Mouse (Mus musculus) neural tube, embryonic 15.5 days (tissue): ENCODE measurements around the gene Zbtb49. TPM values are rescaled to one million over a fixed set of nuclear protein-coding genes. Genes with fewer than 3 reads are reported as not detected.

Experiments
- ATAC-seq: fragments of 200-750 bp; cut with Nextera tagmentation; 2 replicates; pipeline ENCODE4 v1.8.0; 2017; ENCODE audit warnings: mild to moderate bottlenecking, moderate TSS enrichment, moderate library complexity; ENCODE audit not compliant: low FRiP score
- H3K27ac ChIP-seq: fragments of 300-500 bp; sonication (generic); replicated peaks from 2 replicates; pipeline ENCODE4 v1.5.1; 2015; ENCODE audit warnings: mild to moderate bottlenecking, inconsistent platforms
- H3K27me3 ChIP-seq: fragments of 300-500 bp; sonication (generic); replicated peaks from 2 replicates; pipeline ENCODE4 v1.6.1; 2015; ENCODE audit warnings: inconsistent platforms
- H3K36me3 ChIP-seq: fragments of 300-500 bp; sonication (generic); 2 replicates; pipeline ENCODE4 v1.6.1; 2015; ENCODE audit warnings: inconsistent platforms
- H3K4me1 ChIP-seq: fragments of 300-500 bp; sonication (generic); 2 replicates; pipeline ENCODE4 v1.6.1; 2015; ENCODE audit warnings: inconsistent platforms
- H3K4me2 ChIP-seq: fragments of 300-500 bp; sonication (generic); 2 replicates; pipeline ENCODE4 v1.6.1; 2015; ENCODE audit warnings: inconsistent platforms, mild to moderate bottlenecking, moderate library complexity
- H3K4me3 ChIP-seq: fragments of 300-500 bp; sonication (generic); replicated peaks from 2 replicates; pipeline ENCODE4 v1.5.1; 2015; ENCODE audit warnings: mild to moderate bottlenecking, inconsistent platforms
- H3K9ac ChIP-seq: fragments of 300-500 bp; sonication (generic); replicated peaks from 2 replicates; pipeline ENCODE4 v1.6.1; 2015; ENCODE audit warnings: mild to moderate bottlenecking, inconsistent platforms
- H3K9me3 ChIP-seq: fragments of 300-500 bp; sonication (generic); replicated peaks from 2 replicates; pipeline ENCODE4 v1.6.1; 2016; ENCODE audit warnings: inconsistent platforms
- WGBS: fragments of 180-500 bp; shearing (Covaris S2); methylation state at CpG from one replicate; pipeline ENCODE4 v1.1.7; 2015; ENCODE audit warnings: mixed read lengths; 5-methylcytosine and 5-hydroxymethylcytosine counted together
- polyA plus RNA-seq: library from polyadenylated mRNA; unstranded; fragments of >200 nt; fragmentation: Nextera tagmentation; extraction: Ambion mirVana; gene quantifications from 2 replicates; pipeline ENCODE4 v1.2.1, GENCODE M21; 2015

Zbtb49 gene
- polyA plus RNA-seq, 1 experiment from 2014 or later, result 16.2 TPM

DNA sequence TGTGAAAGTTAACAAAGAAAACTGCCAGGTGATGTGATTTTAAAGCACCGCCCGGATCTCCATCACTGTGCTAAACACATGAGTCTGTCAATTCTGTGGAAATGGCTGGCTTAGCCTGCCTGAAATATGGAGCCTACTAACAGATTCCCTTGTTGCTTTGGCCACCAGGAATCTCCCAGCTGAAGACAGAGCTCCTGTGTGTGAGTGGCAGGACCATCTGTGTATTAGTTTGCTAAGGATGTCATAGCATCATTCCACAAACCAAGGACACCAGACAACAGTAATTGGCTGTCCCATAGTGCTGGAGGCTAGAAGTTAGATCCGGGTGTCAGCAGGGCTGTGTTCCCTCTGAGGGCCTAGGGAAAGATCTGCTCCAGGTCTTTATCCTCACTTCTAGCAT, 29.4 kb downstream of the Zbtb49 start:
- Histone ChIP-seq H3K9me3 (no peaks in the 10 kb centered on the region), H3K9ac (no peak overlapping the region), H3K4me1 (no peaks in the 10 kb centered on the region), H3K27ac (no peak overlapping the region), H3K4me3 (no peak overlapping the region), H3K36me3 (no peaks in the 10 kb centered on the region), H3K4me2 (no peak overlapping the region), H3K27me3 (no peaks in the 10 kb centered on the region)
- ATAC-seq, result no peak
- WGBS, result 93% methylated on average over 3 of the region's 3 CpGs

GRCm38 (mm10) chr5:38187006-38187405, 33.3 kb downstream of the Zbtb49 start:
- ATAC-seq, result no peak
- Histone ChIP-seq H3K9me3 (no peaks in the 10 kb centered on the region), H3K27me3 (no peaks in the 10 kb centered on the region), H3K9ac (no peak overlapping the region), H3K4me1 (no peaks in the 10 kb centered on the region), H3K27ac (no peak overlapping the region), H3K4me2 (no peak overlapping the region), H3K4me3 (no peak overlapping the region), H3K36me3 (no peaks in the 10 kb centered on the region)
- 91% methylated on average over 2 of the region's 2 CpGs for WGBS

DNA sequence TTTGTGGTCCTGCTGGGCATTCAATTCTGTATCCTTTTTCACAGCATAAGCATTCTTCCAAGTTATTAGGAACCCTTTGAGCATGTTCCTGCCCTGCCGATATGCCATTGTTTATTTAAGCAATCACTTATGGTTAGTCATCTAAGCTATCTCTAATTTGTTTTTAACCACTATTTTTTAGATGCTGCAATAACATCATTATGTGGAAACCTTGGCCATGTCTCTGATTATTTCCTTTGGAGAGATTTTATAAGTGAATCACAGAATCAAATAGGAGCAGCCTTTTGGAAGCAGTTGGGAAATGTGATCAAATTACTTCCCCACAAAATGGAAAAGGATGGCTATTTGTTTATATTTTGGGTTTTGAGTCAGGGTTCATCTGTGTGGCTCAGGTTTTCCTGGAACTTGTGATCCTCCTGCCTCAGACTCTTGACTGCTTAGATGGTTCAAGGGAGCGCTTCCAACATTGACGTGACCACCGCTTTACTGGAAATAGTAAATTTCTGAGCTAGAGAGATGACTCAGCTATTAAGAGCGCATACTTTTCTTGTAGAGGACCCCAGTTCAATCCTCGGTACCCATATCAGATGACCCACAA, 35.5 kb downstream of the Zbtb49 start:
- Histone ChIP-seq H3K36me3 (no peaks in the 10 kb centered on the region), H3K4me3 (no peak overlapping the region), H3K9ac (no peak overlapping the region), H3K4me2 (no peak overlapping the region), H3K27me3 (no peaks in the 10 kb centered on the region), H3K4me1 (no peaks in the 10 kb centered on the region), H3K27ac (no peak overlapping the region), H3K9me3 (no peaks in the 10 kb centered on the region)
- WGBS, result 88% methylated on average over 6 of the region's 6 CpGs
- no peak for ATAC-seq

DNA sequence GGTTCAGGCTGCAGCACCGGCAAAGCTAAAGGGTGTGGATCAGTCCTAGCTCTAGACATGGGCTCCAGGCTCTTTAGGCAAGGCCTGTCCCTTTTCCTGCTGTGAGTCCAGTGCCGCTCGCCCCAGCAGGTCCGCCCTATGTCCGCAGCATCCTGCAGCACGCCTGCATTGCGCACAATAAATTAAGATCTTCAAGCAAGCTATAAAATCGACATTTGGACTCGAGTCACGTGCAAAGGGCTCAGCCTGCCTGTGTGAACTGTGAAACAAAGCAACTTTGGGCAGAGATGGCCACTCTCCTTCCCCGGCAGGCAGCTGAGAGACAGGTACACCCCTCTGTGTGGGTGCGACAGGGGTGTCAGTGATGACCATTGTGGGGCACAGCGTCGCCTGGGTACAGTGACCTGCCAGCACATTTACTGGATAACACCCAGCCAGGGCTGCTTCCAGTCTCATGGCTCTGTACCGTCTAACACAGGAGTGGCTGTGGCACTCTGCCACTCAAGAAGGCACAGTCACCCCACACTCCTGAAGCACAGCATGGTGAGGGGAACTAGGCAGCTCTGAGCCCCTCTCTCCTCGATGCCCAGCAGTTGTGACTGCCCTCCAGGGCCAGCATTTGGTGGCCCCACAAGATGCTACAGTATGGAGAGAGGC, 45.9 kb downstream of the Zbtb49 start:
- Histone ChIP-seq H3K36me3 (no peaks in the 10 kb centered on the region), H3K27ac (no peak overlapping the region), H3K9ac (no peak overlapping the region), H3K4me3 (no peak overlapping the region), H3K9me3 (no peaks in the 10 kb centered on the region), H3K27me3 (no peaks in the 10 kb centered on the region), H3K4me2 (no peak overlapping the region), H3K4me1 (no peaks in the 10 kb centered on the region; the same call in 1 of the 2 replicates)
- peak; percentile 65; the same call in 1 of the 2 replicates for ATAC-seq
- 60% methylated on average over 16 of the region's 16 CpGs for WGBS

DNA sequence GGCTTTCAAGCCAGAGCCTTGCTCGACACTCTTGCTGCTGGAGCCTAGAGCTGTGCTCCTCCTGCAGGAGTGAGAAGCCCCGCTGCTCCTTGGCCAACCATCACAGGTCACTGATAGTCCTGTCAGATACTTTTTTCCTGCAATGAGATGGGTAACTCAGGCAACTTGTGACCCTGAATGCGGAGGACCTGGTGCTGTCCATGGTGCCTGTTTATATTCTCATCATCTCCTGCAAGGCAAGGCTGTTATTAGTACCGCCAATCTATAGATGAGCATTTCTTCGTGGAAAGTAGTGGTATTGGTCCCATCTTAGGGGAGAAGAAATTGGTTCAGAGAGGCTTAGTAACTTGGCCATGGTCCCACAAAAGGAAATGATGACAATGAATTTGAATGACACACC, 46.5 kb downstream of the Zbtb49 start:
- Histone ChIP-seq H3K4me2 (no peak overlapping the region), H3K27me3 (no peaks in the 10 kb centered on the region), H3K27ac (no peak overlapping the region), H3K36me3 (no peaks in the 10 kb centered on the region), H3K4me1 (no peaks in the 10 kb centered on the region; the same call in 1 of the 2 replicates), H3K9me3 (no peaks in the 10 kb centered on the region), H3K9ac (no peak overlapping the region), H3K4me3 (no peak overlapping the region)
- ATAC-seq, result no peak
- WGBS, result 51% methylated on average over 5 of the region's 5 CpGs

GRCm38 (mm10) chr5:38168497-38168896, 51.8 kb downstream of the Zbtb49 start:
- 0 out of 2 replicates have a peak, but pooled peaks have one; percentile 22 for ATAC-seq
- H3K4me1 ChIP-seq, result no peaks in the 10 kb centered on the region
- H3K36me3 ChIP-seq, result no peaks in the 10 kb centered on the region
- no peak overlapping the region for H3K9ac ChIP-seq
- H3K27ac ChIP-seq, result peak overlapping the region; percentile 28; the same call in 1 of the 2 replicates
- H3K27me3 ChIP-seq, result no peaks in the 10 kb centered on the region
- 60% methylated on average over 11 of the region's 11 CpGs for WGBS
- no peak overlapping the region for H3K4me3 ChIP-seq
- no peaks in the 10 kb centered on the region for H3K9me3 ChIP-seq
- H3K4me2 ChIP-seq, result no peak overlapping the region

- Histone ChIP-seq H3K27ac (peak within 1 kb of the TSS; percentile 98), H3K9me3 (no peaks in the 10 kb centered on the region), H3K4me3 (peak within 1 kb of the TSS; percentile 86), H3K27me3 (0 out of 2 replicates have a peak, but pooled peaks cover 4% of the 10 kb centered on the region), H3K4me2 (peak within 1 kb of the TSS; percentile 80), H3K36me3 (peaks cover 22% of the 10 kb centered on the region), H3K9ac (peak within 1 kb of the TSS; percentile 97), H3K4me1 (peaks cover 42% of the 10 kb centered on the region)
- peak; percentile 46 for ATAC-seq
- WGBS, result 5% methylated on average over 35 of the region's 35 CpGs
Observed at GRCm38 (mm10) chr5:38159634-38160413, 60.4 kb downstream of the Zbtb49 start, which contains the start of gene Nsg1. Nsg1 (minus strand) TSS chr5:38159907.

GRCm38 (mm10) chr5:38158947-38159633, 61.2 kb downstream of the Zbtb49 start:
- Histone ChIP-seq H3K27me3 (0 out of 2 replicates have a peak, but pooled peaks cover 4% of the 10 kb centered on the region), H3K4me1 (peaks cover 50% of the 10 kb centered on the region), H3K9ac (peak overlapping the region; percentile 97), H3K4me3 (peak overlapping the region; percentile 86), H3K4me2 (peak overlapping the region; percentile 80), H3K9me3 (no peaks in the 10 kb centered on the region), H3K27ac (peak overlapping the region; percentile 98), H3K36me3 (peaks cover 29% of the 10 kb centered on the region)
- ATAC-seq, result peak; percentile 90
- under 1% methylated on average over 79 of the region's 79 CpGs for WGBS

DNA sequence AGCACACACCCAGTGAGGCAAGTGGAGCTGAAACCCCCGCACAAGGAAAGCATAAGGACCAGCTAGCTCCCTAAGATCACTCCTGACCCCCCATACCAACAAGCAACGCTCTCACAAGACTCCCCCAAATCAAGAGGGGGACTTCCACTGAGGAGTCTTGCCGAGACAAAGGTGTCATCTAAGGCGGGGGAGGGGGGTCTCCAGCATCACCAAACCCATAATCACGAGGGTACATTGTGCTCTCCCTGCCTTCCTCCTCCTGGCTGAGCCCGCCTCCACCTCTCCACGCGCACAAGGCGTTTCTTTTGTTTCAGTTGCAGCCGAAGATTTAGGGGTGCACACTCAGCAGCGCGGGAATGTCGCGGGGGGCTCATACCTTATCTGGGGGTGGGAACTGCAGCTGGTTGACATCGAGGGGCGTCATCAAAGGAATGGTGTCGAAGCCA, 61.7 kb downstream of the Zbtb49 start:
- ATAC-seq, result peak; percentile 72
- H3K36me3 ChIP-seq, result peaks cover 35% of the 10 kb centered on the region
- peak overlapping the region; percentile 97 for H3K9ac ChIP-seq
- no peaks in the 10 kb centered on the region for H3K9me3 ChIP-seq
- H3K27ac ChIP-seq, result peak overlapping the region; percentile 98
- peak overlapping the region; percentile 80 for H3K4me2 ChIP-seq
- peak overlapping the region; percentile 86 for H3K4me3 ChIP-seq
- H3K4me1 ChIP-seq, result peaks cover 55% of the 10 kb centered on the region
- H3K27me3 ChIP-seq, result 0 out of 2 replicates have a peak, but pooled peaks cover 4% of the 10 kb centered on the region
- WGBS, result under 1% methylated on average over 17 of the region's 17 CpGs

- peaks cover 42% of the 10 kb centered on the region for H3K36me3 ChIP-seq
- H3K4me2 ChIP-seq, result peak overlapping the region; percentile 80
- H3K27ac ChIP-seq, result peak overlapping the region; percentile 98
- peak overlapping the region; percentile 97 for H3K9ac ChIP-seq
- 0 out of 2 replicates have a peak, but pooled peaks cover 4% of the 10 kb centered on the region for H3K27me3 ChIP-seq
- no peak for ATAC-seq
- H3K9me3 ChIP-seq, result no peaks in the 10 kb centered on the region
- 31% methylated on average over 9 of the region's 9 CpGs for WGBS
- peaks cover 65% of the 10 kb centered on the region for H3K4me1 ChIP-seq
- peak overlapping the region; percentile 86 for H3K4me3 ChIP-seq
Observed at GRCm38 (mm10) chr5:38157481-38158020, 62.7 kb downstream of the Zbtb49 start.

GRCm38 (mm10) chr5:38153636-38154035, 66.6 kb downstream of the Zbtb49 start:
- no peak for ATAC-seq
- Histone ChIP-seq H3K27me3 (no peaks in the 10 kb centered on the region), H3K9me3 (no peaks in the 10 kb centered on the region), H3K4me1 (peaks cover 79% of the 10 kb centered on the region), H3K4me2 (peak overlapping the region; percentile 43), H3K27ac (no peak overlapping the region), H3K36me3 (peaks cover 75% of the 10 kb centered on the region), H3K9ac (no peak overlapping the region), H3K4me3 (0 out of 2 replicates have a peak overlapping the region, but pooled peaks have one; percentile 12)
- 88% methylated on average over 5 of the region's 5 CpGs for WGBS
